Mouse (Mus musculus): ENCODE results near the gene Nck2. TPM values are rescaled to one million over a fixed set of nuclear protein-coding genes. Genes with fewer than 3 reads are reported as not detected.

Gene Nck2
- 2.4 and 3.1 TPM in 2 replicates for polyA plus RNA-seq (2012)

DNA sequence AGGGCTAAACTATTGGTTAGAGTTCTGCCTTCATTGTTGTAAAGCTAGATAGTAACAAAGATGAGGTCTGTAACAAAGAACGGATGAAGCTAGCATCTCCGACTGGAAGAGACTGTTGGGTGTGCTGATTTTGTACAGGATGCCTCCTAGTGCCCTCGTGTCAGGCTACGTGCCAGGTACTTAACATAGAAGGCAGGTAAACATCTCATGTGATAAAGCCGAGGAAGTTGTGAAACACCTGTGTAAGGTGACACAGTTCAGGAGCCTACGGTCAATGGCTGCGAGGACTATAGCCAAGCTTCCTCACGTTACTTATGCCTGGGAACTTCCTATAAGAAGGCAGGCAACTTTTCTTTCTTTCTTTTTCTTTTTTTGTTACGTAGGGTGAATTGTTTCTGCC, at the start of gene Nck2:
Gene Nck2, plus strand, starts transcription at position 49 of the 400 bp plus-strand sequence.
- Histone ChIP-seq H3K27me3 (ENCODE audit: control insufficient read depth) (no peaks in the 10 kb centered on the region; the same call in 1 of the 2 replicates), H3K4me3 (replicated peaks) (peak within 1 kb of the TSS; percentile 97), H3K9me3 (ENCODE audit: control insufficient read depth, low read length) (no peaks in the 10 kb centered on the region), H3K36me3 (ENCODE audit: control insufficient read depth) (no peaks in the 10 kb centered on the region; the same call in none of the 2 replicates), H3K4me1 (ENCODE audit: control insufficient read depth) (peaks cover 50% of the 10 kb centered on the region)
- TF ChIP-seq GATA1 (IDR thresholded peaks at IDR 0.05; ENCODE audit: low read length) (no peak), TAL1 (IDR thresholded peaks at IDR 0.05; ENCODE audit: low read length) (no peak)

DNA sequence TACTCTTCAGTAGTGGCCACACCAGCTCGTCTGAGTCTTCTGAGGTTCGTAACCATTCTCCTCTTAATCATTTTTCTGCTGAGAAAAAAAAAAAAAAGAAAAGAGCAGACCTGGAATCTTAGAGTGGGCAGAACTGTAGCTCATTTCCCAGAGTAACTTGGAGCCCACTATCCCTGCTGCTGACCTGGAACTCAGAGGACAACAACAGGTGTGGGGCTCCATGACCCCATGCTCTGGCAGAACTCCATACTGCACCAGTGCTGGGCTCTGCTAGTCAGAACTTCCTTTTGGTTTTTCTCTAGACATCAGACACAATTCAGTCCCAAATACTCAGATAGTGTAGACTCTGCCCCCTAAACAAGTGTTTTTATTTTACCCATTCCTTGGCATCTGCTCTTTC, 49.3 kb upstream of the Nck2 start:
- Histone ChIP-seq H3K27me3 (ENCODE audit: control insufficient read depth) (no peaks in the 10 kb centered on the region), H3K9me3 (ENCODE audit: control insufficient read depth, low read length) (no peaks in the 10 kb centered on the region), H3K4me3 (replicated peaks) (no peak overlapping the region), H3K4me1 (ENCODE audit: control insufficient read depth) (peaks cover 15% of the 10 kb centered on the region), H3K36me3 (ENCODE audit: control insufficient read depth) (no peaks in the 10 kb centered on the region)
- TF ChIP-seq TAL1 (IDR thresholded peaks at IDR 0.05; ENCODE audit: low read length): no peak

DNA sequence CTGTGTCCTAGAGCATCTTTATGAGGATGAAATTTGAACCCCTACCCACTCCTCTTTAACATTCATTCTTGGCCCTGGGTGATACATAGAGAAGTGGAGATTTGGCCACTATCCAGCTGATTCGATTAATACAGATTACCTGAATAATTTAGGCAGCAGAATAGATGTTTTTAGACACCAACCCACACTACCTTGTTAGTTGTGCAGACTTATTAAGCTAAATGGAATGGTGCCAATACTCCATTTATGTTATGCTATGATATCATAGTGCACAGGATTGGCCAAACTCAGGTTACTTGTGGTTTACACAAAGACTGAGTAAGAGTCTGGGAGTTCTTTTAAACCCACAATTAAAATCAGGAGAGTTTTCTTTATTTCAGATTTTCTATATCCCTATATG, 48.6 kb upstream of the Nck2 start:
- no peak overlapping the region for H3K4me3 ChIP-seq (replicated peaks)
- no peaks in the 10 kb centered on the region for H3K27me3 ChIP-seq (ENCODE audit: control insufficient read depth)
- no peaks in the 10 kb centered on the region for H3K9me3 ChIP-seq (ENCODE audit: control insufficient read depth, low read length)
- H3K4me1 ChIP-seq (ENCODE audit: control insufficient read depth): peaks cover 23% of the 10 kb centered on the region
- H3K36me3 ChIP-seq (ENCODE audit: control insufficient read depth): no peaks in the 10 kb centered on the region
- TF ChIP-seq TAL1 (IDR thresholded peaks at IDR 0.05; ENCODE audit: low read length): no peak
- no peak for TF ChIP-seq GATA1 (IDR thresholded peaks at IDR 0.05; ENCODE audit: low read length)

DNA sequence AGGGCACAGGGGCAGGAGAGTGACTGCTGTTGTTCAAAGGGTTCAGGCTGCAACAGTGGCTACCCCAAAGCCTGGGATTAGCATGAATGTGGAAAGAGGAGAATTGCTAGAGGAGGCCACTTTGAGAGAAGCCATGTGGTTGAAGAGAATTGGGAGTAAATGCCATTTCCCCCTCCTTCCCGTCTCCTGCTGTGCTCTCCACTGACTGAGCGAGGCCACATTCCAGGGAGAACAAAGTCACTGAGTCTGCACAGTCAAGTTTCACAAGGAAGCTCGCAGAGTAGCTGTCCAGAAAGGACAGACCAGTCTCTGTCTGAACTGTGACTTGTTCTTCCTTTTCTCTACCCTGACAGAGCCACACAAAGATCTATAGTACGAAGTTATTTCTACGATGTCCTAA, 47.9 kb upstream of the Nck2 start:
- H3K4me3 ChIP-seq (replicated peaks): no peak overlapping the region
- H3K27me3 ChIP-seq (ENCODE audit: control insufficient read depth): no peaks in the 10 kb centered on the region
- H3K36me3 ChIP-seq (ENCODE audit: control insufficient read depth): no peaks in the 10 kb centered on the region
- peaks cover 27% of the 10 kb centered on the region for H3K4me1 ChIP-seq (ENCODE audit: control insufficient read depth)
- TF ChIP-seq GATA1 (IDR thresholded peaks at IDR 0.05; ENCODE audit: low read length) (no peak), TAL1 (IDR thresholded peaks at IDR 0.05; ENCODE audit: low read length) (no peak)
- H3K9me3 ChIP-seq (ENCODE audit: control insufficient read depth, low read length): no peaks in the 10 kb centered on the region

DNA sequence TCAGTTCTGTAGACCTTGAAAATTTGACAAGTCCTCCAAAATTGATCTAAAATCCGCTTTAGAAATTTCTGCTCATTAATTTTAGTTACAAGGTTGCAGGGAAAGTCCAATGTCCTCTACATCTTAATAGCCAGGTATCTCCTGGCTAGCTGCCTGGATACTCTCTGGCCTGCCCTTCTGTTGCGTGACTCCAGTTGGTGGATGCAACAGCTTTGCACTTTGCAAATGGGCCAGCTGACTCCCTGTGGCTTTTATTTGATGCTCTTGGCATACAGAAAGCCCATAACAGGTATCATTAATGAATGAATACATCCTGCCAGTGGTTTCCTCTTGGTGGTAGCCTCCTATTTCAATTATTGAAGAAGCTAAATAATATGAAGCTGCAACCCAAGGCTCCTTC, 47.3 kb upstream of the Nck2 start:
- TF ChIP-seq TAL1 (IDR thresholded peaks at IDR 0.05; ENCODE audit: low read length) (no peak), GATA1 (IDR thresholded peaks at IDR 0.05; ENCODE audit: low read length) (no peak)
- H3K36me3 ChIP-seq (ENCODE audit: control insufficient read depth): no peaks in the 10 kb centered on the region
- H3K27me3 ChIP-seq (ENCODE audit: control insufficient read depth): no peaks in the 10 kb centered on the region
- H3K4me3 ChIP-seq (replicated peaks): no peak overlapping the region
- H3K9me3 ChIP-seq (ENCODE audit: control insufficient read depth, low read length): no peaks in the 10 kb centered on the region
- peaks cover 30% of the 10 kb centered on the region for H3K4me1 ChIP-seq (ENCODE audit: control insufficient read depth)

DNA sequence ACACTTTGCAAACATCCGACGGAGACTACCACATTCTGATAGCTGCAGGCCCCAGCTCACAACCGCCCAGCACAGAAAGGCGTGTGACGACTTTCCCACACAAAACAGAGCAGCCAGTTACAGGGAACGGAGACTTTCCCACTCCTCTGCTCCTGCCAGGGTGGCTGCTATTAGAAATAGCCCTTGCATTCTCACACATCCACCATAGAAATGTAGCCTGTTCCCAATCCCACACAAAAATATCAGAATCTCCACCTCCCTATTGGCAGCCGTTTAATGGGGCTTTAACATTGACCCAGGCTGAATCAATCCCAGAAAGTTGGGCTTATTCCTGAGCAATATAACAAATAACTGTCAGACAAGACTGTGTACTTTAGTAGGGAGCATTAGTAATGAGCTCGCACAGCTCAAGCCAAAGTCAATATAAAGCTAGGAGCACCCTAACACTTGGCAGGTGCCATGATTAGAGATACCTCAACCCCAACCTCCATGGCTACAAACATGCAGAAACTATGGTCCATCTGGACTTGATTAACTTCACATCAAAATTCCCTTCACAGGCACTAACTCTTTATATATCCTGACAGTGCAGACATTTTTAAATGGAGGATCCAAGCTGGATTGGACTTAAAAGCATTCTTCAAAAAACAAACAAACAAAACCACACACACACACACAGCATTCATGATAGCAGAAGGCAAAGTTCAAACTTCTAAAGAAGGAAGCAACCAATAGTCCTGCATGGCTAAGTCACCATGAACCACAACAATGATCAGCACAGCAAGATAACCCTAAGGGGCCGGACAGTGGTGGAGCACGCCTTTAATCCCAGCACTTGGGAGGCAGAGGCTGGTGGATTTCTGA, 45.4 kb upstream of the Nck2 start:
- TF ChIP-seq GATA1 (IDR thresholded peaks at IDR 0.05; ENCODE audit: low read length): no peak
- TF ChIP-seq TAL1 (IDR thresholded peaks at IDR 0.05; ENCODE audit: low read length): no peak
- H3K4me1 ChIP-seq (ENCODE audit: control insufficient read depth): peaks cover 32% of the 10 kb centered on the region
- H3K4me3 ChIP-seq (replicated peaks): no peak overlapping the region
- no peaks in the 10 kb centered on the region for H3K36me3 ChIP-seq (ENCODE audit: control insufficient read depth)
- no peaks in the 10 kb centered on the region for H3K27me3 ChIP-seq (ENCODE audit: control insufficient read depth)
- no peaks in the 10 kb centered on the region for H3K9me3 ChIP-seq (ENCODE audit: control insufficient read depth, low read length)

DNA sequence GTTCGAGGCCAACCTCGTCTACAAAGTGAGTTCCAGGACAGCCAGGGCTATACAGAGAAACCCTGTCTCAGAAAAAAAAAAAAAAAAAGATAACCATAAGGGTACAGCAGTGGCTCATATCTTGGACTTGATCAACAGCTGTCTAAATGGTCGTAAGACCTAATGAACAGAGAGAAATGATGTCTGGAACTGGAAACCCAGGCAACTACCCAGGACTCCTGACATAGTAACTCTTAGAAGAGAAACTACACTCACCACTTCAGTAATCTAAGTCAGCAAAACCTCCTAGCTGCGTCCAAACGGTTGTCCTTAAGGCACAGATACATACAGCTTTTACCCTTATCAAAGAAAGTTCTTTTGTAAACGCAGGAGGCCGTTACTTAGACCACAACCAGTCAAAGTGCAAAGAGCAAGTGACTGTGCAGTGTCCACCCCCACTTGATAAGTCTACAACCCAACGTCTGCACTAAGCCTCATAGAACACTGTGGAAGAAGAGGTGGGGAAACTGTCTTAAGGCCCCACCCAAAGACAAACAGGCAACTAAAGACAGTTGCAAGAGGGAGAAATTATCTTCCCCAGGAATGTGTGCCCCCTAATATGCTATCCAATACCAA, 44.7 kb upstream of the Nck2 start:
- Histone ChIP-seq H3K4me3 (replicated peaks) (no peak overlapping the region), H3K36me3 (ENCODE audit: control insufficient read depth) (no peaks in the 10 kb centered on the region), H3K4me1 (ENCODE audit: control insufficient read depth) (peaks cover 32% of the 10 kb centered on the region), H3K27me3 (ENCODE audit: control insufficient read depth) (no peaks in the 10 kb centered on the region), H3K9me3 (ENCODE audit: control insufficient read depth, low read length) (no peaks in the 10 kb centered on the region)
- TF ChIP-seq GATA1 (IDR thresholded peaks at IDR 0.05; ENCODE audit: low read length): no peak
- no peak for TF ChIP-seq TAL1 (IDR thresholded peaks at IDR 0.05; ENCODE audit: low read length)

DNA sequence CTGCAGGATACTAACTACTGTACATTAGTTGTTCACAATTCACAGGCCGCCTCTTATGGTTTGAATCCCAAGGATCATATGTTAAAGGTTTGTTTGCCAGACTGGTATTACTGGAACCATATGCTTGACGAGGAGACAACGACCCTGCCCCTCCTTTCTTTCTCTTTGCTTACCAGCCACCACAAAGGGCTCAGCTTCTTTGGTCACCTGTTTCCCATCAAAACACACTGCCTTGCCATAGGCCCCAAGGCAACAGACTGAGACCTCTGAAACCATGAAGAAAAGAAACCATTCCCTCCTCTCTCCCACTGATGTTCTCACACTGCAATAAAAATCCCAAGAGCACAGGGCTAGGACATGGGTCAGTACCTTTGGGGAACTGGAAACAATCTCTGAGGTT, 43.7 kb upstream of the Nck2 start:
- Histone ChIP-seq H3K9me3 (ENCODE audit: control insufficient read depth, low read length) (no peaks in the 10 kb centered on the region), H3K27me3 (ENCODE audit: control insufficient read depth) (no peaks in the 10 kb centered on the region), H3K36me3 (ENCODE audit: control insufficient read depth) (no peaks in the 10 kb centered on the region), H3K4me1 (ENCODE audit: control insufficient read depth) (peaks cover 39% of the 10 kb centered on the region), H3K4me3 (replicated peaks) (no peak overlapping the region)
- no peak for TF ChIP-seq GATA1 (IDR thresholded peaks at IDR 0.05; ENCODE audit: low read length)
- no peak for TF ChIP-seq TAL1 (IDR thresholded peaks at IDR 0.05; ENCODE audit: low read length)

DNA sequence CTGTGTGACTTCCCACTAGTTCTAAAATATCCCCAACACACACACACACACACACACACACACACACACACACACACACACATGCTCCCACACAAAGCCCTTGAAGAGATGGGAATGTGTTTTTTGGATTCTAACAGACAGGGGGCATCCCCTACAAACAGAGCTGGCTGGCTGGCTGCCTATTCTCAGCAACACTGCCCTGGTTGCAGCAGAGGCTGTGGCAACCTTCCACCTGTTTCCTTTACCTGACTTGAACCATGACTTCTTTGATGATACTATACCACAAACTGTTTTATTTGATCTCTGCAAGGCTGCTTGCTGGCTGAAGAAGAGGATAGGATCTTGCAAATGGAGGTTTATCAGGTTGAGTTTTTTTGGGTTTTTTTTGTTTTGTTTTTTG, 41.0 kb upstream of the Nck2 start:
- H3K9me3 ChIP-seq (ENCODE audit: control insufficient read depth, low read length): no peaks in the 10 kb centered on the region
- no peaks in the 10 kb centered on the region for H3K27me3 ChIP-seq (ENCODE audit: control insufficient read depth)
- H3K4me3 ChIP-seq (replicated peaks): no peak overlapping the region
- no peak for TF ChIP-seq TAL1 (IDR thresholded peaks at IDR 0.05; ENCODE audit: low read length)
- no peak for TF ChIP-seq GATA1 (IDR thresholded peaks at IDR 0.05; ENCODE audit: low read length)
- H3K4me1 ChIP-seq (ENCODE audit: control insufficient read depth): peaks cover 39% of the 10 kb centered on the region
- no peaks in the 10 kb centered on the region for H3K36me3 ChIP-seq (ENCODE audit: control insufficient read depth)
